Mouse (Mus musculus): ENCODE results near the gene Sdc1. TPM values are rescaled to one million over a fixed set of nuclear protein-coding genes. Genes with fewer than 3 reads are reported as not detected.

Sdc1 gene
- 1 to 10 TPM; 5.2 to 6.6 TPM for total RNA-seq (2021)
- long read RNA-seq, experiment 1, transcript Sdc1-201 (5 exons, 3,157 nt), result major isoform, 5 of 6 reads
- long read RNA-seq, experiment 1, partial matches to known transcripts, result 0 of 6 reads
- long read RNA-seq, experiment 1, other reads (novel, unspliced or antisense), result 1 of 6 reads
- long read RNA-seq, experiment 2, partial matches to known transcripts, result 0 of 3 reads
- long read RNA-seq, experiment 2, other reads (novel, unspliced or antisense), result 0 of 3 reads

GRCm38 (mm10) chr12:8770946-8771843 is at the start of gene Sdc1:
Gene Sdc1, plus strand, starts transcription at chr12:8771323.
- peak; percentile 70 to 71 for DNase-seq

GRCm38 (mm10) chr12:8726890-8727289 is 44.2 kb upstream of the Sdc1 start:
- DNase-seq, result no peak

DNA sequence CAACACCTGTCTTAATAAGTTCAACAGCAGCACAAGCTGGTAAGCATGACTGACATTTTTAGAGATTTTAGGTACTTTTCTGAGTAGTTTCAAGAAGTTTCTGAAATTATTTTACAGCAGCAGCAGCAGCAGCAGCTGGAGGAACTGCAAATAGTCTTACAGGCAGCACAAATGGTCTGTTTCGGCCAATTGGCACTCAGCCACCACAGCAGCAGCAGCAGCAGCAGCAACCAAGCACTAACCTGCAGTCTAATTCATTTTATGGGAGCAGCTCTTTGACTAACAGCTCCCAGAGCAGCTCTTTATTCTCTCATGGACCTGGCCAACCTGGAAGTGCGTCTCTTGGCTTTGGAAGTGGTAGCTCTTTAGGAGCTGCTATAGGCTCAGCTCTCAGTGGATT is 42.4 kb upstream of the Sdc1 start:
- peak; percentile 10 to 25 for DNase-seq

DNA sequence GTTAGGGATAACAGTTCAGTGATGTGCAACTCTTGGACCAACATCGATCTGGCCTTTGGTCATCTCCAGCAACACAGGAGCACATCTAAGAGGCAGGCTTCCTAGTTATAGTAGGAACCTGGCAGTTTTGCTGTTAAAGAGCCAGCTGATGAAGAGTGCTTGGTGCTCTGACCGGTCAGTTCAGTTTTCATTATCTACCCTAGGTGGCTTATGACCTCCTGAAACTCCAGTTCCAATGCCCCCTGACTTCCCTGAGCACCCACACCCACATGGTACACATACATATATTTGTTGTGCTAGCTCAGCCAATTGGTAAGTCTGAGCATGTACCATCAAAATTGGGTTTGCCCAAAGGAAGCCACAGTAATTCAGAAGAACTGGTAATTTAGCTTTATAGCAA is 17.5 kb upstream of the Sdc1 start:
- DNase-seq, result no peak

DNA sequence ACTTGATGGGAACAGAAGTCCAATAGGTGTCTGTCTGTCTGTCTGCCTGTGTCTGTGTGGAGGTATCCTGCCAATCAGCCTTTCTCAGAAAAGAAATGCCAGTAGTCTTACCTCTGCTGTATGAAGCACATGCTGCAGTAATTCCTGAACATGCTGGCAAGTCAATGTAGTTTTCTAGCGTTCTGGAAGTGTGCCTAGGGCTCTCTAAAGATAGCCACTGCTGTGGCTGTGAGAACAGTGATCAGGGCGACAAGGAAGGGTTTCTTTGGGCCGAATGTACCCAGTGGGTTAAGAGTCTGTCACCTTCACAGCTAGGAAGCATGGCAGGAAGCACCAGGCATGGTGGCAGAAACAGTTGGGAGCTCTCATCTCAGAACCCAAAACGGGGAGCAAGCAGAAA is 17.0 kb upstream of the Sdc1 start:
- peak; percentile 56 to 72 for DNase-seq

GRCm38 (mm10) chr12:8758029-8758428 is 13.1 kb upstream of the Sdc1 start:
- no peak for DNase-seq

GRCm38 (mm10) chr12:8759115-8759514 is 12.0 kb upstream of the Sdc1 start:
- DNase-seq, result no peak

DNA sequence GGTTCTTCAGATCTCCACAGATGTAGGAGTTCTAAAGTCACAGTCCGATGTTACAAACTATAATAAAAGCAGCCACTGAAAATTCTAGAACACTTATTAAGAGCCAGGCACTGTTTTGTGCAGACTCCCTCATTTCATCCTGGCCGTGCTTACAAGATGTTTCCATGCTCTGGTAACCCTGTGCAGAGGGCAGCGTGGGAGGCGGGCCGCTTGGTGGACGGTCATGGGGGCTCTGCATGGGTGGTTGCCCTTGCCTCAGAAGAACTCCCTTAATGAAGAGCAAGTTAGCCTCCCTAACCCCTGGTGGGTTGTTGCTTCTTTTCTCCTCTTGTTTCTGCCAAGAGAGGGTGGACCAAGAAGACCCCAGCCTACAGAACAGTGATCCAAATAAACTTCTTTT is 11.3 kb upstream of the Sdc1 start:
- no peak for DNase-seq

DNA sequence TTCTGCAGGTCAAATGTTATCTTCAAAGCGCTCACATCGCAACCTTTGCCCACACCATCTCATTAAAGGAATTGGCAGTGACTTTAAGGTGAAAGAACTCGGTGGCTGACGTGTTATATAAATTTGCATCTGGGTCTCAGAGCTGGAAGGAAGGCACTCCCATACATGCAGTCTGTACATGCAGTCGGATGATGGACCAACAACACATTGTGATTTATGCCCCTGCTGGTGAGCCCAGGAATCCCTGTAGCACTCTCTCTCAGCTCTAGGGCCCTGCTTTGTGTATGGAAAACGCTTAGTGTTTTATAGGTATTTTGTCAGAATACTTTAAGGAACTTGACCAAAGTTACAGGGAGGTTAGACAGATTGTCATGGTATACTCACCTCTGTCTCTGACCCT is 10.6 kb upstream of the Sdc1 start:
- DNase-seq, result no peak

DNA sequence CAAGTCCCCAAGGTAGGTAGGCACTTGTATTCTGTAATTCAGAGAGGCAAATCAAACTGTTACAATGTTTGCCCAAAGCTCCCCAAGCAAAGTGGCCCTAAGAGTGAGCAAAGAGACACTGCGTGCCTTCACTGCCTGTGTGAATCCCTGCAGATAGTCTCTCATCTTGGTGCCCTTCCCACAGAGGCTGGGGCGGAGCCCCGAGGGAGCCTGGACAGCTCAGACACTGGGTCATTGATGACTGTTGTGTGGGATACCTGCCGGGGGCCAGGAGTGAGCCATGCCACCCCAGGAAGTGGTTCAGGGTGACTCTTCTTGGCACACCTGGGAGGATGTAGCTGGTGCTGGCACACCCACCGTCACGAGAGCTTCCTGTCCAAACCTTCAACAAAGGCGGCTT is 10.1 kb upstream of the Sdc1 start:
- DNase-seq, result no peak

DNA sequence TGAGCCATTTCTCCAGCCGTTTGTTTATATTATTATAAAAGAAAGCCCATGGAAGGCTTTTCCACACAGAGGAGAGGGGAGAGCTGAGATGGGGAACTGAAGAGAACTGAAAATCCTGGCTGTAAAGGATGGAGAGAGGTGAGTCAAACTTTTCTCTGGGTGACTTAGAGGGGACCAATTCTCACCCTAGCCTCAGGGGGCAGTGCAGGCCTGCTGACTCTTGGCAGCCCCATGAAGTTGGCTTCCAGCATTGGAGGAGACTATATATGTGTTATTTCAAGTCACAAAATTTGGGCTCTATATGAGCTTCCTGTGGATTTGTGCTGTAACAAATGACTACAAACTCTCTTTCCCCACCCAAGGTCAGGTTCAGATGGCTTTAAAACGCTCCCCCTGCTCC is 8.5 kb upstream of the Sdc1 start:
- no peak for DNase-seq

DNA sequence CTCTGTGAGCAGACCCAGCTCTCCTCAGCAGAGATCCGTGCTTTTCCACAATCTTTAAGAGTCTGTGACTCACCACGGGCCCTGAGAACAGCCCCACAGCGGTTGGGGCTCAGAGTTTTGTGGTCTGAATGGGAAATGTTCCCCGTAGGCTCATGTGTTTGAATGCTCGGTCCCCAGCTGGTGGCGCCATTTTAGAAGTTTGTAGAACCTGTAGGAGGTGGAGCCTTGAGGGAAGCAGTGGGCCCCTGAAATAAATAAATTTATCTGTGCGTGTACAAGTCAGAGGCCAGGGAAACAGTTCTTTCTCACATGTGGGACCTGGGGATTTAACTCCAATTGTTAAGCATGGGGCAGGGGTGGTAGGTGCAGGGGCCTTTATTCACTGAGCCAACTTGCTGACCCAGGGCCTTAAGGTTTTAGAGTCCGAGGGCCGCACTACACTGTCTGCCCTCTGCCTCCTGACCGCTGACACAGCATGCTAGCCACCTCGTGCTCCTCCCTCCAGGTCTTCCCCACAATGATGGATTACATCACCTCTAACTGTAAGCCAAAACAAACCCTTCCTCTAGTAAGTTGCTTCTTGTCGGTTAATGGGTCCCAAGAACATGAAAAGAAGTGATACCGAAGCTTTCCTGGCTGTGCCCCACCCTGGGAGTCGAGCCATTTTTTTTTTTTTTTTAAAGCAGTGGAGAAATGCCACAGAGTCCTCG is 6.7 kb upstream of the Sdc1 start:
- DNase-seq, result no peak

GRCm38 (mm10) chr12:8771844-8772380 is 789 bp downstream of the Sdc1 start:
- DNase-seq, result peak; percentile 11 to 67

DNA sequence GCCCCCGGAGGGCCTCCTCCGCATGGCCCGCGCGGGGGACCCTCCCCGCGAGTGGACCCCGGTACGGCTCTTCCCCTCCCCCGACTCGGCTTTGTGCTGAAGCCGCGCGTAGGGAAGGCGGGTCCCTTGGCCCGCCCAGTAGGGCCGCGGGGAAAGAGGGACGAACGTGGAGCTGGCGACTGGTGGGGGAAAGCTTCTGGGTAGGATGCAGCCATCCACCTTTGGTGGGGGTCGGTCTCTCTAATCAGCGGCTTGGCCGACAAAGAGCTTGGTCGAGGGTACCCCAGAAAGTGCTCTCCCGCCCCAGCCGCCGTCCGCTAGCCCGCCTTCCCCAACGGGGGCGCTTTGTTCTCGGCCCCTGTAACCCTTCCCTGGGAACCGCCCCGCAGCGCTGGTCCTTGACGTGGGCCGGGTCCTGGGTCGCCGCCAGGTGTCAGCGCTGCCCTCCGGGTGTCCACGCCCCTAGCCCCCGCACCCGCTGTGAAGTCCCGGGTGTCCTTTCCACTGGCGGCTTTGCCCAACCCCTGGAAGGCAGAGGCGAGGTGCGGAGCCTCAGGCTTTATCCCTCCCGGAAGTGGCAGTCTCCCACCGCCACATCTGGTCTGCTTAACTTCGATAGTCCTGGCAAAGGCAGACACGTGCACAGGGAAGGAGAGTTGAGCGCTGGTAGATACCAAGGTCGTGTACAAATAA is 1.5 kb downstream of the Sdc1 start:
- peak; percentile 41 to 47 for DNase-seq

GRCm38 (mm10) chr12:8773336-8773735 is 2.2 kb downstream of the Sdc1 start:
- DNase-seq, result no peak

DNA sequence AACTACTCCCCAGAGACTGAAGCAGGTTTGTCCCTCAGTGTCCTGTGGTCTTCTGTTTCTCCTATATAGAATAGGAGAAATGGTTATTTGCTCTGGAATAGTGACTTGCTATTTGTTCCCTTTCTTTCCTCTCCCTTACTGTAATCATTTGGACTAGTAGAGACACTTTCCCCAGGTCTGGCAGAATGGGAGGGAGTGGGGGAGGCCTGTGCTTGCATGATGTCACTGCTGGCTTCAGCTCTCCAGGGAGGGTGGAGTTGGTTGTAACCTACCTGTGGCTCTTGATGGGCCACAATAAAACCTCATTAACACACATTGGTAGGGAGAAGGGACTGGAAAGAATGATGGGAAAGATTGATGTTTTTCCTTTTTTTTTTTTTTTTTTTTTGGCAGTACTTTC is 3.1 kb downstream of the Sdc1 start:
- DNase-seq, result no peak

GRCm38 (mm10) chr12:8776206-8776605 is 5.1 kb downstream of the Sdc1 start:
- no peak for DNase-seq

GRCm38 (mm10) chr12:8776741-8777140 is 5.6 kb downstream of the Sdc1 start:
- no peak for DNase-seq

DNA sequence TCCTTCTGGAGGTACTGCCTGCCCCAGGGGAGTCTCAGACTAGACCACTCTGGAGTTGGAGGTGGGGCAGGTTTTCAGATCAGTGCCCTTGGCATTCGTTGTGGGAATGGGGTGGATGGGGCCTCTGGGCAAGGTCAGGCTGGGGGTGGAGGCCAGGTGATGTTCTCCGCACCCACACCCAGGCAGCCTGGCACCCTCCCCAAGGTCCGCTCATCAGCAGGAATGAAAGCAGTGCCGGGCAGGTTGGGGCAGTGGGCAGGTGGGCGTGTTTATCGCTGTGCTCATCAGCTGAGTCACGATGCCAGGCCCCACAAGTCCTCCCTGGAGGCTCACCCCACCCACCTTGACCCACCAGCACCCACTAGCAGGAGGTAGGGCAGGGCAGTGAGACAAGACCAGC is 7.0 kb downstream of the Sdc1 start:
- no peak for DNase-seq

DNA sequence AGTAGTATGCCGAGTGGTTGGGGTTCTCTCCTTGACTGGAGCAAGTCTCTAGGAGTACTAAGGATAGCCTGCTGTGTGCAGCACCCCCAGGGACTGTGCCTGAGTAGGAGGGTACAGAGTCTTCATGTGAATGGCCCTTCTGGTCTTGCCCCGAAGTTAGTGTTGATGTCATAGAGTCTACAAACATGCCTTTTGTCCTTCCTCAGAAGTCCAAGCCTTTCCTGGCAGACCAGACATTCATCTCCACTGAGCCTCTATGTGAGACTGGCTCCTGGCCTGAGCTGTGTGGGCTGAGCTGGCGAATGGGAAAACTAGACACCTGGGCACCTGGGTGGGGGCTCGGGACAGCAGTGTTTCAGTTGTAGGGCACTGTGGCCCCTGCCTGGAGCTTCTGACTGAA is 8.7 kb downstream of the Sdc1 start:
- no peak for DNase-seq

DNA sequence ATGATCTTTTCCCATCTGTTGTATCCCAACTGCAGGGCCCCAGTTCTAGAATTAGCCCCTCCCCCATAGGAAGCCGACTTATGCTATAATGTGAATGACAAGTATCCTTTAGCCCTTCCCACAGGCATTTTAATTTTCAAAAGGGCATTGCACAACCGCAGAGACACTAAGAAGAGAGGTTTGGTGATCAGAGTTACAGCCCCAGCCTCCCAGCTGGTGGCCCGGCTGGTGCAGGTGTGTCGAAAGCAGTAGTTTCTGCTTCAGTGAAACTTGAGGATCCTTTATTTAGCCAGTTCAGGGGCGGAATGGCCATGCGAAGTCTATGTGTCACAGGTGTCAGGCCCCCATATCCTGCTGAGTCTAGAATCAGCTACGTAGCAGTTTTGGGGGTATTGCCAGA is 10.0 kb downstream of the Sdc1 start:
- DNase-seq, result no peak

DNA sequence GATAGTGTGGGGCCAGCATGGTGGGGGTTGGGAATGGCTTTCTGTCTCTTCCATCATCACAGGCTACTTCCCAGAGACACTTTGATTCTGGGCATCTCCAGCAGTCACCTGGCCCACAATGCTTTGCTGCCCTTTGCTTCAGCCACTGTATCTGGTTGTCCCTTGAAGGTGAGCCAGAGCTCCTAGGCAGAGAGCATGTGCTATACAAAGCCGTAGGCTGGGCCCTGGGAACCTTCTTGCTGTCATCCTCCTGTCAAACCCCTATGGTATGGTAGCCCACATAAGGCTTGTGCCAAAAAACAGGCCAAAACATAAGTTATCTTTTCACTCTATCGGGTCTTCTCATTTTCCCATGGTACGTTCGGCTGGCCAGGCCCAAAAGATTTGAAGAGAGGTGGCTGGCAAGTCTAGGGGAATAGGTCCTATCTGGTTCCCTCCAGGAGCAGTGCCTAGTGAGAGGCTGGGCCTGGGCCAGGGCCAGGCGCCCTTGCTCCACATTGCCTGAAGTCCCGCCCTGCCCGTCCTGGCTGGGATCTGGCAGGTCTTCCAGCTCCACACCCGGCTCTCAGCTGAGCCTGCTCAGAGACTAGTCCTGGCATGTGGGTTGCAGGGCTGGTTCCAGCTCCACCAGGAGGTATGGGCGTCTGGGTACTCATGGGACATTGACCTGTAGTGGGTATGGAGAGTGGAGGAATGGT is 10.7 kb downstream of the Sdc1 start:
- peak; percentile 72 to 87 for DNase-seq

All from heart, adult 18-20 months (tissue).